Mouse (Mus musculus) liver, embryonic 14.5 days (tissue): Measurements from ENCODE around the gene Cercam.

ENCODE experiments used
- CTCF ChIP-seq: IDR thresholded peaks from 2 replicates; pipeline ENCODE4 v1.5.1; 2016; ENCODE audit warnings: antibody characterized with exemption, low read depth, control low read depth
- EP300 ChIP-seq: IDR thresholded peaks from 2 replicates; pipeline ENCODE4 v1.6.1; 2016; ENCODE audit warnings: antibody characterized with exemption, low read depth

- TF ChIP-seq CTCF, result no peak
- peak; percentile 39; the same call in 1 of the 2 replicates for TF ChIP-seq EP300
Observed at GRCm38 (mm10) chr2:29917621-29918020, 48.7 kb downstream of the Cercam start.
